Comparison of ENCODE assay signal across 22 mouse cellular contexts in genomic region chr2:53013051-53013450, GRCm38 (mm10).
"Had no signal": no experiment of that assay in that cellular context is flagged by ENCODE, and none has a peak within 500 bp of the region (broad histone marks: within the 10 kb centered on the region; RNA-seq: fewer than 3 reads in every experiment).

No protein-coding gene starts in this region.

- ATAC-seq: inflammation-experienced regulatory T-cells, adult 6 months; intestine, embryonic 16.5 days; liver, postnatal 0 days; midbrain, embryonic 15.5 days had no signal

- H3K9ac ChIP-seq: limb, embryonic 12.5 days; limb, embryonic 15.5 days; liver, embryonic 14.5 days; liver, postnatal 0 days; midbrain, embryonic 12.5 days; midbrain, embryonic 15.5 days; neural tube, embryonic 12.5 days; neural tube, embryonic 15.5 days had no signal

- H3K4me3 ChIP-seq: limb, embryonic 12.5 days; limb, embryonic 15.5 days; midbrain, embryonic 12.5 days; midbrain, embryonic 15.5 days; neural tube, embryonic 12.5 days; neural tube, embryonic 15.5 days had no signal

- H3K27me3 ChIP-seq: limb, embryonic 12.5 days; limb, embryonic 15.5 days; midbrain, embryonic 12.5 days; midbrain, embryonic 15.5 days; neural tube, embryonic 12.5 days; neural tube, embryonic 15.5 days had no signal

- H3K27ac ChIP-seq: limb, embryonic 12.5 days; limb, embryonic 15.5 days; liver, embryonic 14.5 days; macrophage; midbrain, embryonic 12.5 days; midbrain, embryonic 15.5 days; neural tube, embryonic 12.5 days; neural tube, embryonic 15.5 days; stomach, postnatal 0 days had no signal

- H3K9me3 ChIP-seq: limb, embryonic 12.5 days; limb, embryonic 15.5 days; midbrain, embryonic 12.5 days; midbrain, embryonic 15.5 days; neural tube, embryonic 12.5 days; neural tube, embryonic 15.5 days had no signal

- H3K36me3 ChIP-seq: midbrain, embryonic 12.5 days; midbrain, embryonic 15.5 days; neural tube, embryonic 12.5 days; neural tube, embryonic 15.5 days had no signal

- H3K4me2 ChIP-seq: limb, embryonic 12.5 days; limb, embryonic 15.5 days; liver, embryonic 11.5 days; midbrain, embryonic 12.5 days; midbrain, embryonic 15.5 days; neural tube, embryonic 12.5 days; neural tube, embryonic 15.5 days had no signal

- DNase-seq: kidney, adult 8-10 months; left cerebral cortex, postnatal 4 days; liver, postnatal 0 days; lung, postnatal 10 days; right cerebral cortex, adult 18-20 months; right cerebral cortex, postnatal 14 days; right cerebral cortex, postnatal 4 days; thymus, adult 2 months; thymus, postnatal 14 days; thymus, postnatal 4 days had no signal
